Mouse (Mus musculus) T-cell, adult 2 months (primary cell): ENCODE measurements around the gene Cryl1.

Experiments used
- DNase-seq: peaks from one replicate; pipeline ENCODE4 v3.0.0; 2022; ENCODE audit warnings: low spot score

Gene Cryl1

DNA sequence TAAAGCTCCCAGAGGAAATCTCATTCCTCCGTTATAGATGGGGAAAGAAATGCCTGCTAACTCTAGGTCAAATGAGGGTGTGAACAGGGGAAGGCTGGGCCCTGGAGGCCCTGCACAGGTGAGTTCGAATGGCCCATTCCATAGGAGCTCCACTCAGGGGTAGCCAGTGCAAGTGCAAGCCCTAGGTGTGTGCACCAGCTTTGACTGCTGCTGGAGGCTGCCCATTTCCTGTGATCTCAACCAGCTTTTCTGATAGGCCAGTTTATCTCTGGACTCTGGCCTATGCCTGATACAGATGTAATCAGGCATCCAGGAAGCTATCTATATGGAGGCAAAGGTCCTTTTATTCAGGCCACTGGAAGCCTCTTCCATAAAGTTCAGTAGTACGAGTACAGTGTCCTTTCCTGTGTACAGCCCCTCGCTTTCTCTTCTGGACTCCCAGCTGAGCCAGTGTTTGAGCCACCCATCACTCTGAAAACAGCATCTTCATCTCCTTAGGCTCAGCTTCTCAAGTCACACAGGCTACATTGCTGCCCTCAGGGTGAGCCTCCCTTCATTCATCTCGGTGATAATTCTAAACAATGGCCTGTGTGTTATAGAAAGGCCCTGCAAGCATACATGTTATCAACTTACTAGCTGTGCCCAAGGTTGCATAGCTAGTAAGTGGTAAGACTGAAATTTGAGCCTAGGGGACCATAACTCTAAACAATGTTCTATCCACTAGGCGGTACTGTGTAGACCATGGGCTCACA lies 167.9 kb downstream of the Cryl1 start:
- DNase-seq: no peak
